Mouse (Mus musculus) G1E (cell line): ENCODE results near the gene Tmem245.

Source experiments
- CTCF ChIP-seq: IDR thresholded peaks from 2 replicates; pipeline ENCODE4 v1.5.1; 2012; ENCODE audit warnings: low read depth, low read length, inconsistent platforms, mixed read lengths
- GATA1 ChIP-seq: IDR thresholded peaks from 2 replicates; pipeline ENCODE4 v1.6.1; 2012; ENCODE audit warnings: borderline replicate concordance, low read length, inconsistent platforms, mixed read lengths
- POLR2AphosphoS5 ChIP-seq: IDR thresholded peaks from 2 replicates; pipeline ENCODE4 v1.6.1; 2012; ENCODE audit warnings: low read depth, low read length, inconsistent platforms; ENCODE audit not compliant: insufficient replicate concordance

- TF ChIP-seq CTCF (no peak), GATA1 (no peak), POLR2AphosphoS5 (no peak)
Measured at GRCm38 (mm10) chr4:56922229-56922628, 25.0 kb downstream of the Tmem245 start.
